Mouse (Mus musculus) cerebellum, adult (tissue): ENCODE measurements at regions not wholly inside any gene's neighbourhood (a gene's known extent, or its start where the extent isn't known, plus 50 kb on each side); places are given as distances from the start of the nearest gene placed in this dataset.
A peak's percentile ranks its signal among the peaks of the same experiment; 100 is the strongest.
"Not testable (repeated sequence)": the region's sequence is repeated elsewhere in the genome, so short reads cannot be mapped to it uniquely, and the experiment has no call there.

Experiments used
- ATAC-seq: cut with Nextera tagmentation; 2 replicates; pipeline ENCODE4 v1.9.2; 2017; ENCODE audit warnings: mild to moderate bottlenecking, moderate library complexity, mixed read lengths; ENCODE audit not compliant: insufficient number of reproducible peaks, low FRiP score, low TSS enrichment

- peak; percentile 31; the same call in 1 of the 2 replicates for ATAC-seq
These were observed 60.5 kb upstream of the Tmem200a start for GRCm38 (mm10) chr10:26139100-26140093.

GRCm38 (mm10) chr10:26152586-26152985 lies 73.7 kb upstream of the Tmem200a start:
- ATAC-seq = no peak

- no peak for ATAC-seq
These were observed 70.7 kb upstream of the Samd3 start for GRCm38 (mm10) chr10:26158786-26159185.

- not testable (repeated sequence) for ATAC-seq
These were observed 68.4 kb upstream of the Samd3 start for GRCm38 (mm10) chr10:26161139-26161538.

GRCm38 (mm10) chr10:26164531-26164930 lies 65.0 kb upstream of the Samd3 start:
- ATAC-seq = no peak

GRCm38 (mm10) chr10:26177591-26177990 lies 51.9 kb upstream of the Samd3 start:
- no peak for ATAC-seq

- no peak for ATAC-seq
These were observed 51.2 kb upstream of the Samd3 start for GRCm38 (mm10) chr10:26178356-26178755.
